9 mouse cellular contexts compared by ENCODE assay signal in the genomic region with DNA sequence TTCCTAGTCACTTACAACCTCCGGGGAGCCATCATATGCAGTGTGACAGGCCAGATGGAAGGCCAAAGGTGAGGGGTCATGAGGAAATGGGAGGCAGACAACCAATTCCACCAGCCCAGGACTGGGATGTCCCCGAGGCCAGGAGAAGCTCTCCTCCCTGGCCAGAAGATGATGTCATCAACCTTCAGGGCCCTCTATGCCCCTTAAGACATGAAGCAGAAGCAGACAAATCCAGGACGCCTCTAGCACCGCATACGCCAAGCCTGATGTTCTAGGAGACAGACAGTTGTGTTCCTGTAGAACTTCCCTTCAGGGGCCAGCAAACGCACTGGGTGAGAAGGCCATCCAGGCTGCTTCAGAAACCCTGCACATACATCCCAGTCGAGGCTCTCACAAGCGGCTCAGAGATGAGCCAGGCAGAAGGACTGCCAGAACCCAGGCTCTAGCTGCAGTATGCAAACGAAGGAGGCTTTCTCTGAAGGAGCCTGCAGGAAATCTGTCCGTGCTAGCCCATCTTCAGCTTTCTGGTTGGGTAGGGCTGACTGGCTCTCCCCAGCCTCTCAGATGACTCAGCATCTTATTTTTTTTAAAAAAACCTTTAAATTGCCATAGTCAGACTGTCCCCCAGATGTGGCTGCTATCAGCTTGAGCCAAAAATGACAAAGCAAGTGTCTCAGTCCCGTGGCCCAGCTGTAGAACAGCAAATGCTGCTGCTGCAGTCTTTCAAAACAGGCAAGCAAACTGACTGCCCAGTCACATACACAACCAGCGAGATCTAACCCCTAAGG. TPM values are rescaled to one million over a fixed set of nuclear protein-coding genes. Genes with fewer than 3 reads are reported as not detected.
DNase-seq lines count a peak whose midpoint lies in the region; ATAC-seq and TF ChIP-seq lines count a peak whose summit lies in the region.
"Had no signal": no experiment of that assay in that cellular context is flagged by ENCODE, and none has a peak within 500 bp of the region (broad histone marks: within the 10 kb centered on the region; RNA-seq: fewer than 3 reads in every experiment).

No protein-coding gene starts in this region.

- H3K27ac ChIP-seq in left cerebral cortex, adult 2 months = peak overlapping the region; percentile 82
- H3K27ac ChIP-seq in liver, embryonic 11.5 days (ENCODE audit: low read depth, low read length) = peak overlapping the region; percentile 84

- H3K4me1 ChIP-seq in liver, embryonic 11.5 days (replicated peaks; ENCODE audit: control insufficient read depth, insufficient read depth, low read length) = peaks cover 48% of the 10 kb centered on the region

- H3K4me3 ChIP-seq in left cerebral cortex, adult 2 months = no peak overlapping the region
- H3K4me3 ChIP-seq in liver, embryonic 11.5 days (ENCODE audit: low read depth, low read length) = peak overlapping the region; percentile 1; the same call in 1 of the 2 replicates

- H3K27me3 ChIP-seq in liver, embryonic 11.5 days (replicated peaks; ENCODE audit: control insufficient read depth, insufficient read depth, low read length) = no peaks in the 10 kb centered on the region

- peak; percentile 28 to 45 for DNase-seq in left cerebral cortex, adult 2 months (ENCODE audit: extremely low spot score in 1 of 2, low spot score in 2 of 2)
- DNase-seq in left cerebral cortex, postnatal 10 days (ENCODE audit: extremely low spot score in 1 of 2, low spot score in 2 of 2) = no peak
- peak; percentile 50 for DNase-seq in NIH3T3 (ENCODE audit: low read depth)
- peak; percentile 54 to 64 for DNase-seq in frontal cortex, postnatal 36 days (ENCODE audit: low spot score in 2 of 2)
- DNase-seq in liver, embryonic 11.5 days (ENCODE audit: low spot score) = peak; percentile 58
- no peak for DNase-seq in B cell, adult 2 months
- DNase-seq in thymus, postnatal 0 days (ENCODE audit: low spot score) = no peak

- no peaks in the 10 kb centered on the region for H3K9me3 ChIP-seq in liver, embryonic 11.5 days (ENCODE audit: control insufficient read depth, low read length)

- ATAC-seq in liver, embryonic 11.5 days (replicated peaks; ENCODE audit: low FRiP score) = peak; percentile 86
- ATAC-seq in CD4-positive, CD25-positive, alpha-beta regulatory T cell, adult 4 months = no peak

- H3K9ac ChIP-seq in liver, embryonic 11.5 days (ENCODE audit: low read depth, low read length) = peak overlapping the region; percentile 49; the same call in 1 of the 2 replicates

- H3K4me2 ChIP-seq in liver, embryonic 11.5 days = peak overlapping the region; percentile 52

- no peaks in the 10 kb centered on the region for H3K36me3 ChIP-seq in liver, embryonic 11.5 days (ENCODE audit: control insufficient read depth, insufficient read depth, low read length)

- intact Hi-C loops in left cerebral cortex, adult 2 months (cut with DNase I) = no loop called here
- intact Hi-C loops in left cerebral cortex, postnatal 10 days (cut with DNase I) = no loop called here

- TF ChIP-seq CTCF in left cerebral cortex, adult 2 months (IDR thresholded peaks at IDR 0.05) = no peak

- 42% methylated on average over 12 of the region's 12 CpGs for WGBS in liver, embryonic 11.5 days

RNA-seq across cellular contexts. Expression of a gene that starts 8.3 kb away (rescaled TPM):
- 100 to 1,000 TPM; 123 to 125 TPM for total RNA-seq in left cerebral cortex, adult 2 months (2021)
- 100 to 1,000 TPM; 136 to 140 TPM for total RNA-seq in left cerebral cortex, postnatal 10 days (2021)
- polyA plus RNA-seq in liver, embryonic 11.5 days (2014; fragmentation: Nextera tagmentation; extraction: Ambion mirVana) = 13.5 and 13.9 TPM in 2 replicates
- polyA plus RNA-seq in CD4-positive, CD25-positive, alpha-beta regulatory T cell, adult 4 months (2017; shearing (Covaris generic)) = 1 to 10 TPM; 1.1 to 3.5 TPM
- polyA plus RNA-seq in thymus, postnatal 0 days (2015; fragmentation: Nextera tagmentation; extraction: Ambion mirVana) = 6.4 and 6.8 TPM in 2 replicates

RNA-seq across cellular contexts. Expression of a gene that starts 13.3 kb away (rescaled TPM):
- total RNA-seq in left cerebral cortex, adult 2 months (2021) = 1 to 10 TPM; 1.3 to 2.2 TPM
- 1 to 10 TPM; 1.0 to 1.6 TPM for total RNA-seq in left cerebral cortex, postnatal 10 days (2021)
- not detected in 2 replicates for polyA plus RNA-seq in liver, embryonic 11.5 days (2014; fragmentation: Nextera tagmentation; extraction: Ambion mirVana)
- polyA plus RNA-seq in CD4-positive, CD25-positive, alpha-beta regulatory T cell, adult 4 months (2017; shearing (Covaris generic)) = not detected
- polyA plus RNA-seq in thymus, postnatal 0 days (2015; fragmentation: Nextera tagmentation; extraction: Ambion mirVana) = not detected in 2 replicates
- polyA plus RNA-seq: embryonic facial prominence, embryonic 14.5 days had no signal

RNA-seq across cellular contexts. Expression of a gene that starts 42.2 kb away (rescaled TPM):
- total RNA-seq in left cerebral cortex, adult 2 months (2021) = 1 to 10 TPM; 6.1 to 6.8 TPM
- 1 to 10 TPM; 4.3 to 5.2 TPM for total RNA-seq in left cerebral cortex, postnatal 10 days (2021)
- 39.0 and 44.1 TPM in 2 replicates for polyA plus RNA-seq in liver, embryonic 11.5 days (2014; fragmentation: Nextera tagmentation; extraction: Ambion mirVana)
- under 1 TPM in 1 of 2 experiments, not detected in 1; 0.35 TPM for polyA plus RNA-seq in CD4-positive, CD25-positive, alpha-beta regulatory T cell, adult 4 months (2017; shearing (Covaris generic))
- polyA plus RNA-seq in thymus, postnatal 0 days (2015; fragmentation: Nextera tagmentation; extraction: Ambion mirVana) = 13.7 and 14.8 TPM in 2 replicates

RNA-seq across cellular contexts. Expression of a gene that starts 53.9 kb away (rescaled TPM):
- 1 to 10 TPM; 1.9 to 2.0 TPM for total RNA-seq in left cerebral cortex, adult 2 months (2021)
- total RNA-seq in left cerebral cortex, postnatal 10 days (2021) = 1 to 10 TPM in 1 of 2 experiments, under 1 TPM in 1; 0.95 to 1.1 TPM
- polyA plus RNA-seq in liver, embryonic 11.5 days (2014; fragmentation: Nextera tagmentation; extraction: Ambion mirVana) = 9.9 and 10.6 TPM in 2 replicates
- 1 to 10 TPM; 3.3 to 4.3 TPM for polyA plus RNA-seq in CD4-positive, CD25-positive, alpha-beta regulatory T cell, adult 4 months (2017; shearing (Covaris generic))
- 8.8 and 11.2 TPM in 2 replicates for polyA plus RNA-seq in thymus, postnatal 0 days (2015; fragmentation: Nextera tagmentation; extraction: Ambion mirVana)

Comparison
In these comparisons a context has a peak if more than half of its experiments do, and no peak if none do; other contexts are left out.
1. DNase-seq: peak in left cerebral cortex, adult 2 months (2 of 2), NIH3T3 (single experiment), frontal cortex, postnatal 36 days (2 of 2) and liver, embryonic 11.5 days (single experiment); none in left cerebral cortex, postnatal 10 days (0 of 2), B cell, adult 2 months (0 of 2) and thymus, postnatal 0 days (single experiment).
2. RNA of a gene that starts 42.2 kb away (polyA plus RNA-seq): 39.0 to 44.1 TPM in liver, embryonic 11.5 days and 13.7 to 14.8 TPM in thymus, postnatal 0 days; 0.35 TPM in CD4-positive, CD25-positive, alpha-beta regulatory T cell, adult 4 months; every median in the first group is over 10 times any median in the second.